Mouse (Mus musculus) gastrocnemius, adult 2 months (tissue): Measurements from ENCODE around the gene Chmp4b. TPM values are rescaled to one million over a fixed set of nuclear protein-coding genes. Genes with fewer than 3 reads are reported as not detected.

Experiments used
- DNase-seq: peaks from one replicate; pipeline ENCODE4 v3.0.0; 2022
- H3K27ac ChIP-seq: fragments of 200-600 bp; 2 replicates; pipeline ENCODE4 v1.8.1; 2022; ENCODE audit warnings: mild to moderate bottlenecking
- H3K4me3 ChIP-seq: fragments of 200-600 bp; 2 replicates; pipeline ENCODE4 v1.8.1; 2022; ENCODE audit warnings: mild to moderate bottlenecking, moderate library complexity
- CTCF ChIP-seq: fragments of 200-600 bp; IDR thresholded peaks from 2 replicates; pipeline ENCODE4 v1.8.1; 2022; ENCODE audit warnings: antibody characterized with exemption, mild to moderate bottlenecking, moderate library complexity
- intact Hi-C: fragments of 180-260 bp; cut with DNase I; formaldehyde crosslinking; loops from one replicate; pipeline ENCODE4 v1.15.1; 2025
- total RNA-seq, 2 experiments: library from RNA; stranded (reverse); gene quantifications; 2 replicates each; pipeline ENCODE4 v1.2.3; 2021

Chmp4b gene
- total RNA-seq, 2 experiments from 2014 or later: 111 to 119 TPM

GRCm38 (mm10) chr2:154624137-154624536, 27.4 kb upstream of the Chmp4b start:
- TF ChIP-seq CTCF: peak; percentile 30; the same call in 1 of the 2 replicates

GRCm38 (mm10) chr2:154630531-154630930, 21.0 kb upstream of the Chmp4b start:
- no peak for TF ChIP-seq CTCF
- no peak for DNase-seq
- Histone ChIP-seq H3K4me3 (no peak overlapping the region), H3K27ac (no peak overlapping the region)
- intact Hi-C loops: no loop called here

More at GRCm38 (mm10) chr2:154624137-154624536, 27.4 kb upstream of the Chmp4b start:
- H3K4me3 ChIP-seq: no peak overlapping the region
- intact Hi-C loops: no loop called here
- no peak overlapping the region for H3K27ac ChIP-seq
- no peak for DNase-seq

GRCm38 (mm10) chr2:154632203-154632780, 19.2 kb upstream of the Chmp4b start:
- Histone ChIP-seq H3K4me3 (no peak overlapping the region), H3K27ac (no peak overlapping the region)
- no peak for TF ChIP-seq CTCF
- intact Hi-C loops: no loop called here
- DNase-seq: no peak

- no peak overlapping the region for H3K27ac ChIP-seq
- no peak for TF ChIP-seq CTCF
- no peak for DNase-seq
- intact Hi-C loops: no loop called here
- no peak overlapping the region for H3K4me3 ChIP-seq
These were observed 18.3 kb upstream of the Chmp4b start for GRCm38 (mm10) chr2:154633039-154633742.

- Histone ChIP-seq H3K4me3 (no peak overlapping the region), H3K27ac (no peak overlapping the region)
- TF ChIP-seq CTCF: no peak
- DNase-seq: no peak
- intact Hi-C loops: no loop called here
These were observed 17.4 kb upstream of the Chmp4b start for GRCm38 (mm10) chr2:154633876-154634644.

- Histone ChIP-seq H3K4me3 (no peak overlapping the region), H3K27ac (no peak overlapping the region)
- intact Hi-C loops: no loop called here
- no peak for TF ChIP-seq CTCF
- no peak for DNase-seq
These were observed 15.7 kb upstream of the Chmp4b start for GRCm38 (mm10) chr2:154635826-154636225.

GRCm38 (mm10) chr2:154638521-154638920, 13.0 kb upstream of the Chmp4b start:
- no peak for DNase-seq

GRCm38 (mm10) chr2:154639115-154639514, 12.4 kb upstream of the Chmp4b start:
- DNase-seq: no peak
- Histone ChIP-seq H3K4me3 (no peak overlapping the region), H3K27ac (no peak overlapping the region)
- TF ChIP-seq CTCF: no peak
- intact Hi-C loops: no loop called here

More at GRCm38 (mm10) chr2:154638521-154638920, 13.0 kb upstream of the Chmp4b start:
- intact Hi-C loops: no loop called here
- no peak overlapping the region for H3K4me3 ChIP-seq
- no peak; the same call in 1 of the 2 replicates for TF ChIP-seq CTCF
- no peak overlapping the region for H3K27ac ChIP-seq

GRCm38 (mm10) chr2:154641176-154641575, 10.3 kb upstream of the Chmp4b start:
- intact Hi-C loops: no loop called here
- no peak for TF ChIP-seq CTCF
- no peak overlapping the region for H3K27ac ChIP-seq

GRCm38 (mm10) chr2:154642005-154642459, 9.5 kb upstream of the Chmp4b start:
- DNase-seq: no peak
- Histone ChIP-seq H3K27ac (no peak overlapping the region), H3K4me3 (no peak overlapping the region)
- intact Hi-C loops: no loop called here
- no peak for TF ChIP-seq CTCF

More at GRCm38 (mm10) chr2:154641176-154641575, 10.3 kb upstream of the Chmp4b start:
- H3K4me3 ChIP-seq: no peak overlapping the region
- no peak for DNase-seq

- intact Hi-C loops: no loop called here
- TF ChIP-seq CTCF: no peak
- no peak for DNase-seq
- Histone ChIP-seq H3K4me3 (no peak overlapping the region), H3K27ac (no peak overlapping the region)
These were observed 8.7 kb upstream of the Chmp4b start for GRCm38 (mm10) chr2:154642712-154643385.

- Histone ChIP-seq H3K27ac (no peak overlapping the region), H3K4me3 (no peak overlapping the region)
- peak; percentile 51 for TF ChIP-seq CTCF
- intact Hi-C loops: loop anchor here (2.0 kb wide), 1 partner anchor 296 kb away; no protein-coding TSS in a partner anchor
- DNase-seq: no peak
These were observed 4.9 kb upstream of the Chmp4b start for GRCm38 (mm10) chr2:154646634-154647033.

GRCm38 (mm10) chr2:154648086-154648485, 3.4 kb upstream of the Chmp4b start:
- DNase-seq: no peak
- intact Hi-C loops: no loop called here

More at GRCm38 (mm10) chr2:154648086-154648485, 3.4 kb upstream of the Chmp4b start:
- Histone ChIP-seq H3K4me3 (no peak overlapping the region), H3K27ac (no peak overlapping the region)
- TF ChIP-seq CTCF: peak; percentile 57
